Mouse (Mus musculus): ENCODE results near the gene Slc15a4. TPM values are rescaled to one million over a fixed set of nuclear protein-coding genes. Genes with fewer than 3 reads are reported as not detected.

The Slc15a4 gene
- polyA plus RNA-seq (2012) = 0.27 and 0.75 TPM in 2 replicates

- Histone ChIP-seq H3K27me3 (ENCODE audit: control insufficient read depth) (peaks cover 33% of the 10 kb centered on the region), H3K4me1 (ENCODE audit: control insufficient read depth) (no peaks in the 10 kb centered on the region), H3K4me3 (replicated peaks) (no peak within 1 kb of the TSS), H3K9me3 (ENCODE audit: control insufficient read depth, low read length) (peaks cover 2% of the 10 kb centered on the region; the same call in 1 of the 2 replicates), H3K36me3 (ENCODE audit: control insufficient read depth) (no peaks in the 10 kb centered on the region)
- no peak for TF ChIP-seq TAL1 (IDR thresholded peaks at IDR 0.05; ENCODE audit: low read length)
- TF ChIP-seq GATA1 (IDR thresholded peaks at IDR 0.05; ENCODE audit: low read length) = no peak
Observed at GRCm38 (mm10) chr5:127632167-127633145, at the start of gene Slc15a4, which contains the start of gene Glt1d1. Slc15a4 (minus strand) TSS chr5:127632897. Glt1d1 (plus strand) TSS chr5:127632262.

GRCm38 (mm10) chr5:127678501-127678900 is 45.8 kb upstream of the Slc15a4 start:
- Histone ChIP-seq H3K36me3 (ENCODE audit: control insufficient read depth) (no peaks in the 10 kb centered on the region), H3K4me1 (ENCODE audit: control insufficient read depth) (no peaks in the 10 kb centered on the region), H3K9me3 (ENCODE audit: control insufficient read depth, low read length) (peaks cover 44% of the 10 kb centered on the region), H3K4me3 (replicated peaks) (no peak overlapping the region), H3K27me3 (ENCODE audit: control insufficient read depth) (no peaks in the 10 kb centered on the region)
- TF ChIP-seq GATA1 (IDR thresholded peaks at IDR 0.05; ENCODE audit: low read length) = no peak
- TF ChIP-seq TAL1 (IDR thresholded peaks at IDR 0.05; ENCODE audit: low read length) = no peak

- H3K36me3 ChIP-seq (ENCODE audit: control insufficient read depth) = no peaks in the 10 kb centered on the region
- no peak overlapping the region for H3K4me3 ChIP-seq (replicated peaks)
- H3K4me1 ChIP-seq (ENCODE audit: control insufficient read depth) = no peaks in the 10 kb centered on the region
- H3K27me3 ChIP-seq (ENCODE audit: control insufficient read depth) = no peaks in the 10 kb centered on the region
- peaks cover 43% of the 10 kb centered on the region for H3K9me3 ChIP-seq (ENCODE audit: control insufficient read depth, low read length)
- TF ChIP-seq TAL1 (IDR thresholded peaks at IDR 0.05; ENCODE audit: low read length) (no peak), GATA1 (IDR thresholded peaks at IDR 0.05; ENCODE audit: low read length) (no peak)
Observed at GRCm38 (mm10) chr5:127677561-127677960, 44.9 kb upstream of the Slc15a4 start.

- Histone ChIP-seq H3K4me3 (replicated peaks) (no peak overlapping the region), H3K9me3 (ENCODE audit: control insufficient read depth, low read length) (peaks cover 28% of the 10 kb centered on the region), H3K36me3 (ENCODE audit: control insufficient read depth) (no peaks in the 10 kb centered on the region), H3K4me1 (ENCODE audit: control insufficient read depth) (no peaks in the 10 kb centered on the region), H3K27me3 (ENCODE audit: control insufficient read depth) (no peaks in the 10 kb centered on the region)
- no peak for TF ChIP-seq TAL1 (IDR thresholded peaks at IDR 0.05; ENCODE audit: low read length)
- TF ChIP-seq GATA1 (IDR thresholded peaks at IDR 0.05; ENCODE audit: low read length) = no peak
Observed at GRCm38 (mm10) chr5:127673913-127674312, 41.2 kb upstream of the Slc15a4 start.

GRCm38 (mm10) chr5:127660979-127661378 is 28.3 kb upstream of the Slc15a4 start:
- no peak for TF ChIP-seq TAL1 (IDR thresholded peaks at IDR 0.05; ENCODE audit: low read length)
- TF ChIP-seq GATA1 (IDR thresholded peaks at IDR 0.05; ENCODE audit: low read length) = no peak
- Histone ChIP-seq H3K36me3 (ENCODE audit: control insufficient read depth) (no peaks in the 10 kb centered on the region), H3K9me3 (ENCODE audit: control insufficient read depth, low read length) (peaks cover 35% of the 10 kb centered on the region), H3K27me3 (ENCODE audit: control insufficient read depth) (no peaks in the 10 kb centered on the region), H3K4me1 (ENCODE audit: control insufficient read depth) (no peaks in the 10 kb centered on the region), H3K4me3 (replicated peaks) (no peak overlapping the region)

GRCm38 (mm10) chr5:127660267-127660666 is 27.6 kb upstream of the Slc15a4 start:
- Histone ChIP-seq H3K4me1 (ENCODE audit: control insufficient read depth) (no peaks in the 10 kb centered on the region), H3K9me3 (ENCODE audit: control insufficient read depth, low read length) (peaks cover 35% of the 10 kb centered on the region), H3K27me3 (ENCODE audit: control insufficient read depth) (no peaks in the 10 kb centered on the region), H3K4me3 (replicated peaks) (no peak overlapping the region), H3K36me3 (ENCODE audit: control insufficient read depth) (no peaks in the 10 kb centered on the region)
- TF ChIP-seq TAL1 (IDR thresholded peaks at IDR 0.05; ENCODE audit: low read length) = no peak
- TF ChIP-seq GATA1 (IDR thresholded peaks at IDR 0.05; ENCODE audit: low read length) = no peak

GRCm38 (mm10) chr5:127659312-127659711 is 26.6 kb upstream of the Slc15a4 start:
- TF ChIP-seq TAL1 (IDR thresholded peaks at IDR 0.05; ENCODE audit: low read length) = no peak
- no peak for TF ChIP-seq GATA1 (IDR thresholded peaks at IDR 0.05; ENCODE audit: low read length)
- Histone ChIP-seq H3K36me3 (ENCODE audit: control insufficient read depth) (no peaks in the 10 kb centered on the region), H3K4me3 (replicated peaks) (no peak overlapping the region), H3K9me3 (ENCODE audit: control insufficient read depth, low read length) (peaks cover 31% of the 10 kb centered on the region), H3K4me1 (ENCODE audit: control insufficient read depth) (no peaks in the 10 kb centered on the region), H3K27me3 (ENCODE audit: control insufficient read depth) (no peaks in the 10 kb centered on the region)

GRCm38 (mm10) chr5:127658257-127658656 is 25.6 kb upstream of the Slc15a4 start:
- TF ChIP-seq TAL1 (IDR thresholded peaks at IDR 0.05; ENCODE audit: low read length) (no peak), GATA1 (IDR thresholded peaks at IDR 0.05; ENCODE audit: low read length) (no peak)
- Histone ChIP-seq H3K4me3 (replicated peaks) (no peak overlapping the region), H3K36me3 (ENCODE audit: control insufficient read depth) (no peaks in the 10 kb centered on the region), H3K4me1 (ENCODE audit: control insufficient read depth) (no peaks in the 10 kb centered on the region), H3K9me3 (ENCODE audit: control insufficient read depth, low read length) (peaks cover 35% of the 10 kb centered on the region), H3K27me3 (ENCODE audit: control insufficient read depth) (no peaks in the 10 kb centered on the region)

- Histone ChIP-seq H3K27me3 (ENCODE audit: control insufficient read depth) (no peaks in the 10 kb centered on the region), H3K36me3 (ENCODE audit: control insufficient read depth) (no peaks in the 10 kb centered on the region), H3K4me3 (replicated peaks) (no peak overlapping the region), H3K9me3 (ENCODE audit: control insufficient read depth, low read length) (peaks cover 34% of the 10 kb centered on the region), H3K4me1 (ENCODE audit: control insufficient read depth) (no peaks in the 10 kb centered on the region)
- TF ChIP-seq TAL1 (IDR thresholded peaks at IDR 0.05; ENCODE audit: low read length) (no peak), GATA1 (IDR thresholded peaks at IDR 0.05; ENCODE audit: low read length) (no peak)
Observed at GRCm38 (mm10) chr5:127649077-127649476, 16.4 kb upstream of the Slc15a4 start.
